Mouse (Mus musculus) right cerebral cortex, postnatal 36 days (tissue): ENCODE results near the gene Scml4.

Source experiments
- DNase-seq, 2 experiments: peaks; one replicate each; pipeline ENCODE4 v3.0.0; 2022; ENCODE audit warnings: low spot score in 2 of 2, mixed read lengths in 1 of 2

The Scml4 gene

GRCm38 (mm10) chr10:42862102-42862740 is 2.1 kb downstream of the Scml4 start:
- no peak for DNase-seq

- DNase-seq = no peak
These were observed 2.6 kb downstream of the Scml4 start for GRCm38 (mm10) chr10:42862806-42863205.

GRCm38 (mm10) chr10:42863621-42864391 is 3.6 kb downstream of the Scml4 start:
- peak; percentile 72 to 77 for DNase-seq

GRCm38 (mm10) chr10:42864696-42865095 is 4.5 kb downstream of the Scml4 start:
- no peak for DNase-seq

DNA sequence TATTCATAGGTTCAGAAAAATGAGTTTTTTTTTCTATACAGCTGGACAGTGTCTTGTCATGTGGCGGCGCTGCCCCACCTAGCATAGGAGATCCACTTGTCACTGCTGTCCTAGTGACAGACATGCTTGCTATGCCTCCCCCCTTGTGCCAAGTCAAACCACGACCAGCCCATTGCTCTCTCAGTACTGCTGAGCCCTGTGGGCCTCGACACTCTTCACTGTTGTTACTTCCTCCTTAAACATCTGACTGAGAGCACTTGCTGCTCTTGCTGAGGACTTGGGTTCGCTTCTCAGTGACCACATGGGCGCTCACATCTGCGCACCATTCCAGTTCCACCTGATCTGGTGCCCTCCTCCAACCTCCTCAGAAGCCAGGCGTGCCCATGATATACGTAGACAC is 8.2 kb downstream of the Scml4 start:
- no peak for DNase-seq

GRCm38 (mm10) chr10:42869467-42869866 is 9.3 kb downstream of the Scml4 start:
- no peak for DNase-seq

- no peak for DNase-seq
These were observed 12.3 kb downstream of the Scml4 start for GRCm38 (mm10) chr10:42872269-42873010.

GRCm38 (mm10) chr10:42873077-42873595 is 13.0 kb downstream of the Scml4 start:
- DNase-seq = no peak

- DNase-seq = no peak
These were observed 16.0 kb downstream of the Scml4 start for GRCm38 (mm10) chr10:42876172-42876571.

DNA sequence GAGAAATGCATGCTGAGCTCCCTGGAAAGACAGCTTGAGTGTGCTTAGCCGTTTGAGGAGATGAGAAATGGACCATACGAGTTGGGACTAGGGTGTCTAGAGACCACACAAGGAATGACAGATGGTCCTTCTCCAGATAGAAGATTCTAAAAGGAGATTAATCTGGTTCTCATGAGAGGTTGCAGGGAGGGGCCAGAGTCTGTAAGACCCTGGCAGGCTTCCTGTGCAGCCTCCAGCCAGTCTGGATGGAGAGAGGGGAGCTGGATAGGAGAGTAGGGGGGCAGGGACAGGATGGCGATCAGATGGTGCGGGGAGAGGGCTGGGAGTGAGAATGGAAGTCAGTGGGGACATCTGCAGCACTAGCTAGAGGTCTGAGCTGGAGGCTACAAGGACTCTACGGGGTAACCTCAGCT is 19.1 kb downstream of the Scml4 start:
- DNase-seq = no peak

- DNase-seq = no peak
These were observed 19.5 kb downstream of the Scml4 start for GRCm38 (mm10) chr10:42879682-42880081.

DNA sequence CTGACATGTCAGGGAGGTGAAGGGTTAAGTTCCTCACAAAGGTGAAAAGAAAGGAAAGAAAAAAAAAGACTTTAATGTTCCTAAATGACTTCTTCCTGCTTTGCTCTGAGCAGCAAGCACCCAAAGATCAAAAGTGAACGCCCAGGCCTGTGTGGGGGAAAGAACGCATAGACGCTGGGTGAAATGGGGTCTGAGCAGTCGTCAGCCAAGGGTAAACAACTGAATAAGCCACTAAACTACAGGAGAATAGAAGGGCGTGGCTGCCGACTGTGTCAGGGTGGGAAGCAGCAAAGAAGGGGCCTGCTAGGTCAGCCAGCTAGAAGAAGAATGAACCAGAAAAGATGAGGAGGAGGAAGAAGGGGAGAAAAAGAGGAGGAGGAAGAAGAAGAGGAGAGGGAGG is 26.9 kb downstream of the Scml4 start:
- DNase-seq = no peak

GRCm38 (mm10) chr10:42888241-42888640 is 28.1 kb downstream of the Scml4 start:
- DNase-seq = no peak

DNA sequence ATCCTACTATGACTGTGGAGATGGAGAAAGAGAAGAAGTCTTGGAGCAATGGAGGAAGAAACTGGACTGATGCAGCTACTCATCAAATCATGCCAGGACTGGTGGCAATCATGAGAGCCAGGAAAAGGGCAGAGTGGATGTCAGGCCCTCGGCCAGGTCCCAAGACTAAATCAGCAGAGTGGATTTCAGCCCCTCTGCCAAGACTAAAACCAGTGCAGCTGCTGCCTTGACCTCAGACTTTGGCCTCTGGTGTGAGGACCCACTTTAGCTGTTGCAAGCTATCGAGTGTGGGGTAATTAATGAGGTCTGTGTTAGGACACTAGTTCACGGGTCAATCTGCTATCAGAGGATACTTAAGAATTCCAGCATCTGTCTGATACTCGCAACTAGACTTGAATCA is 30.2 kb downstream of the Scml4 start:
- DNase-seq = no peak

- DNase-seq = no peak
These were observed 32.1 kb downstream of the Scml4 start for GRCm38 (mm10) chr10:42892250-42892649.

DNA sequence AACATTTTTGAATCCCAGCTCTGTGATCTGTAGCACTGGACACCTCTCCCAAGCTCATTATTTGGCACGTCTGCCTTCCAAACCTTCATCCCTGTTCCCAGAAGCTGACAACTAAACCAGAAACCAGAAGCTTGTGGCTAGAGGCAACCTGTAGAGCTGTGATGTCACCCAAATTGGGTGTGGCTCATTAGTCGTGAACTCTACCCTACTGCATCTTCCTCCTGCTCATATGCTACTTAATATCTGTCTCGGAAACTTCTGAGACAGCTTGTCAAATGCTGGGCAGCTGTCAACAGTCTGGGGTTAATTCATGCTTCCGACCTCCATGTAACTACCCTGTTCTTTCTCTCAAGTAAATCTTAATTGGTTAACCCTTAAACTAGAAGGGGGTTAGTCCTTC is 32.8 kb downstream of the Scml4 start:
- DNase-seq = no peak

- DNase-seq = no peak
These were observed 33.7 kb downstream of the Scml4 start for GRCm38 (mm10) chr10:42893857-42894256.

DNA sequence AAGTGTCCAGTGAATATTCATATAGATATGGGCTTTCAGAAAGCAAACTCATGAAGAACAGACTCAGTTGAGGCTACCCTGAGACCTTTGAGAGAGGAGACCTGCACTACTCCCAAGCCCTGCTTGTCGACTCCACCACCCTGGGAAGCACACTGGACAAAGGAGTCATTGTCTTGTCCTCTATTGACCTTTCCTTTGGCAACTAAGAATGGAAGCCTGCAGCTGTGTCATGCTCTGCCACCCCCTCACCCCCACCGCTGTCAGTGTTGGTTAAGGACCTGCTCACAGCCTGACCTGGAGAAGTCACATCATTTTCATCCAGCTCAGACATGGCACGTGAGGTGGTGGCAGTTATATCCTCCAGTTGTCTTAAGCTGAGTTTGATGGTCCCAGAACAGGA is 34.1 kb downstream of the Scml4 start:
- DNase-seq = no peak

GRCm38 (mm10) chr10:42894696-42895095 is 34.5 kb downstream of the Scml4 start:
- no peak for DNase-seq

DNA sequence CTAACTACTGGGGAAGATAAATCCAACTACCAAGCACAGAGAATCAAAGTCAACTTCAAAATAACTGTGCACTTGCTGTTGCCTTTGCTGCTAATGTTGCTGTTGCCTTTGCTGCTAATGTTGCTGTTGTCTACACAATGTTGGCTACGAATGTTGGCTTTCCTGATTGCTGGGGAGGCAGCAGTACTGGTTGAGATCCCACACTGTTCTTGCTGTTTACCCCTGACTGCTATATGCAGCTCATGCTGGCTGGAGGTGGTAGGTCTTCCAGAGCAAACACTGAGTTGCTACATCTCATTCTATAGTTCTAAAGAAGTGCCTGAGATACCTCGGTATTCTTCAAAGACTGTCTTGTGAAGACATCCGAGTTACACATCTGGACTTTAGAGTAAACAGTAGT is 36.5 kb downstream of the Scml4 start:
- DNase-seq = no peak

GRCm38 (mm10) chr10:42897166-42897565 is 37.0 kb downstream of the Scml4 start:
- no peak for DNase-seq

DNA sequence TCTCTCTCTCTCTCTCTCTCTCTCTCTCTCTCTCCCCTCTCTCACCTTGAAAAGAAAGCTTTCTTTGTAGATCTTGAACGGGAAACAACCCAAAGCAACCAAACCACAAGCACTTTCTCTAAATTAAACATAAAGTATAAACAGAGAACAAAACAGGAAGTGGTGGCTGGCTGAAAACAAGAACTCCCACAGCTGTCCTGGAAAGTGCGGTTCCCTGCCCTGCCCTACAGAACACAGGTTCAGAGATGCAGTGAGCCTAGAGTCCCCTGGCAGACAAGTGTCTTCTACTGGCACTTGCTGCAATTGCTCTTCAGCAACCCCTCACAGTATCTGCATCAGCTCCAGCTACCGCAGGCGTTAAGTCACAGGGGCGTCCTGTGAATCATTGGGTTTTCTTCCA is 37.5 kb downstream of the Scml4 start:
- DNase-seq = no peak

DNA sequence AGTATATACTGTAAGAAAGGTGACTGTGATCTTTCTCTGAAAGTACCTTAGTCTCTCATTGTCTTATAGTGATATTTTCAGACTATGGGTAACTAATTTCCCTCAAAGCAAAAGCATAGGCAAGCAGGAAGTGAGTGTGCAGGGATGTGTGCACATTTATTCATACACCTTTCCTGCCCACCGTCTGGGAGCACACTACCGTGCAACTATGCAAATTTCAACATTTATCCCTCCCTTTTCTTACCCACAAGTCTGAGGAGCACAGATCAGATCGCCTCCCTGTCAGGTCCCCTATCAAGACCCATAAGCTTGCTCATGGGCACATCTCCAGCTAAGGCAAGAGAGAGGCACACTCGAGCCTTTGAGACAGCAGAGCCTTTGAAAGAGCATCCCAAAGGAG is 41.2 kb downstream of the Scml4 start:
- DNase-seq = no peak
